Mouse (Mus musculus) midbrain, postnatal 0 days (tissue): ENCODE measurements around the gene Map2k6. TPM values are rescaled to one million over a fixed set of nuclear protein-coding genes. Genes with fewer than 3 reads are reported as not detected.
A peak's percentile ranks its signal among the peaks of the same experiment; 100 is the strongest.

Experiments
- ATAC-seq: fragments of 200-750 bp; cut with Nextera tagmentation; 2 replicates; pipeline ENCODE4 v1.8.0; 2017; ENCODE audit warnings: moderate number of reproducible peaks, mild to moderate bottlenecking, moderate TSS enrichment, moderate library complexity; ENCODE audit not compliant: low FRiP score
- DNase-seq: peaks from one replicate; pipeline ENCODE4 v3.0.0-alpha.2; 2015; ENCODE audit warnings: low spot score
- H3K27ac ChIP-seq: fragments of 300-500 bp; sonication (generic); 2 replicates; pipeline ENCODE4 v1.5.1; 2014; ENCODE audit warnings: low read depth, mild to moderate bottlenecking, low read length, mixed read lengths
- H3K27me3 ChIP-seq: fragments of 300-500 bp; sonication (generic); 2 replicates; pipeline ENCODE4 v1.6.1; 2014; ENCODE audit warnings: low read length, control low read depth, mixed read lengths; ENCODE audit not compliant: insufficient read depth
- H3K36me3 ChIP-seq: fragments of 300-500 bp; sonication (generic); 2 replicates; pipeline ENCODE4 v1.6.1; 2014; ENCODE audit warnings: low read length, control low read depth, mixed read lengths; ENCODE audit not compliant: insufficient read depth
- H3K4me1 ChIP-seq: fragments of 300-500 bp; sonication (generic); 2 replicates; pipeline ENCODE4 v1.6.1; 2014; ENCODE audit warnings: mild to moderate bottlenecking, control low read depth, antibody characterized with exemption, low read length, mixed read lengths; ENCODE audit not compliant: insufficient read depth
- H3K4me2 ChIP-seq: fragments of 300-500 bp; sonication (generic); 2 replicates; pipeline ENCODE4 v1.6.1; 2014; ENCODE audit warnings: low read depth, mild to moderate bottlenecking, low read length, mixed read lengths; ENCODE audit not compliant: poor library complexity, severe bottlenecking
- H3K4me3 ChIP-seq: fragments of 300-500 bp; sonication (generic); 2 replicates; pipeline ENCODE4 v1.5.1; 2014; ENCODE audit warnings: low read depth, mild to moderate bottlenecking, low read length, moderate library complexity
- H3K9ac ChIP-seq: fragments of 300-500 bp; sonication (generic); replicated peaks from 2 replicates; pipeline ENCODE4 v1.6.1; 2014; ENCODE audit warnings: mild to moderate bottlenecking, low read length, moderate library complexity, mixed read lengths; ENCODE audit not compliant: poor library complexity, severe bottlenecking
- H3K9me3 ChIP-seq: fragments of 300-500 bp; sonication (generic); 2 replicates; pipeline ENCODE4 v1.6.1; 2016; ENCODE audit warnings: low read length, control low read depth
- CTCF ChIP-seq: IDR thresholded peaks from 2 replicates; pipeline ENCODE4 v1.5.1; 2016; ENCODE audit warnings: antibody characterized with exemption, mild to moderate bottlenecking
- WGBS: fragments of 180-500 bp; shearing (Covaris S2); extraction: QIAGEN DNeasy Blood & Tissue Kit; methylation state at CpG from one replicate; pipeline ENCODE4 v1.1.7; 2014; 5-methylcytosine and 5-hydroxymethylcytosine counted together
- polyA plus RNA-seq: library from polyadenylated mRNA; unstranded; fragments of >200 nt; fragmentation: Nextera tagmentation; extraction: Ambion mirVana; gene quantifications from 2 replicates; pipeline ENCODE4 v1.2.1, GENCODE M21; 2015
- total RNA-seq: library from RNA; depleted of rRNA; stranded (reverse); fragments of >200 nt; gene quantifications from 2 replicates; pipeline ENCODE4 v1.2.3, GENCODE M21; 2014

Gene Map2k6
- total and polyA plus RNA-seq, 2 experiments from 2014 or later: 10.6 to 12.3 TPM

GRCm38 (mm10) chr11:110400283-110400682 lies 1.4 kb downstream of the Map2k6 start:
- peak overlapping the region; percentile 62 for H3K4me3 ChIP-seq
- TF ChIP-seq CTCF: no peak
- no peaks in the 10 kb centered on the region for H3K36me3 ChIP-seq
- H3K4me2 ChIP-seq: peak overlapping the region; percentile 62
- WGBS: 38% methylated on average over 1 of the region's 1 CpGs
- no peaks in the 10 kb centered on the region for H3K27me3 ChIP-seq
- no peaks in the 10 kb centered on the region for H3K9me3 ChIP-seq
- H3K27ac ChIP-seq: no peak overlapping the region
- DNase-seq (no peak), ATAC-seq (no peak)
- peaks cover 16% of the 10 kb centered on the region; the same call in 1 of the 2 replicates for H3K4me1 ChIP-seq
- no peak overlapping the region for H3K9ac ChIP-seq

GRCm38 (mm10) chr11:110402671-110403070 lies 3.7 kb downstream of the Map2k6 start:
- Histone ChIP-seq H3K4me3 (no peak overlapping the region), H3K4me1 (0 out of 2 replicates have a peak, but pooled peaks cover 7% of the 10 kb centered on the region), H3K27ac (no peak overlapping the region), H3K36me3 (no peaks in the 10 kb centered on the region), H3K27me3 (no peaks in the 10 kb centered on the region), H3K9ac (no peak overlapping the region), H3K4me2 (no peak overlapping the region), H3K9me3 (no peaks in the 10 kb centered on the region)
- TF ChIP-seq CTCF: no peak
- DNase-seq (no peak), ATAC-seq (no peak)
- WGBS: 24% methylated on average over 3 of the region's 3 CpGs

GRCm38 (mm10) chr11:110403602-110404001 lies 4.7 kb downstream of the Map2k6 start:
- DNase-seq (no peak), ATAC-seq (no peak)
- Histone ChIP-seq H3K9ac (no peak overlapping the region), H3K4me2 (no peak overlapping the region), H3K36me3 (no peaks in the 10 kb centered on the region), H3K4me1 (0 out of 2 replicates have a peak, but pooled peaks cover 7% of the 10 kb centered on the region), H3K4me3 (no peak overlapping the region), H3K27me3 (no peaks in the 10 kb centered on the region), H3K9me3 (no peaks in the 10 kb centered on the region), H3K27ac (no peak overlapping the region)
- no peak for TF ChIP-seq CTCF
- WGBS: 93% methylated on average over 2 of the region's 2 CpGs

- H3K27ac ChIP-seq: no peak overlapping the region
- no peaks in the 10 kb centered on the region for H3K9me3 ChIP-seq
- no peak overlapping the region for H3K9ac ChIP-seq
- 0 out of 2 replicates have a peak, but pooled peaks cover 4% of the 10 kb centered on the region for H3K4me1 ChIP-seq
- H3K36me3 ChIP-seq: no peaks in the 10 kb centered on the region
- no peak overlapping the region for H3K4me2 ChIP-seq
- no peak overlapping the region for H3K4me3 ChIP-seq
- DNase-seq (no peak), ATAC-seq (no peak)
- no peaks in the 10 kb centered on the region for H3K27me3 ChIP-seq
- no peak for TF ChIP-seq CTCF
- WGBS: 80% methylated on average over 9 of the region's 9 CpGs
Observed at GRCm38 (mm10) chr11:110405607-110406006, 6.7 kb downstream of the Map2k6 start.

GRCm38 (mm10) chr11:110409131-110409530 lies 10.2 kb downstream of the Map2k6 start:
- Histone ChIP-seq H3K9me3 (no peaks in the 10 kb centered on the region), H3K36me3 (no peaks in the 10 kb centered on the region), H3K4me3 (no peak overlapping the region), H3K9ac (no peak overlapping the region), H3K27ac (no peak overlapping the region), H3K4me1 (no peaks in the 10 kb centered on the region), H3K4me2 (no peak overlapping the region), H3K27me3 (no peaks in the 10 kb centered on the region)
- 87% methylated on average over 12 of the region's 12 CpGs for WGBS
- no peak for DNase-seq
- no peak for TF ChIP-seq CTCF
- ATAC-seq: no peak

- no peak overlapping the region for H3K9ac ChIP-seq
- H3K4me3 ChIP-seq: no peak overlapping the region
- H3K27ac ChIP-seq: no peak overlapping the region
- ATAC-seq (no peak), DNase-seq (no peak)
- H3K36me3 ChIP-seq: no peaks in the 10 kb centered on the region
- WGBS: 76% methylated on average over 9 of the region's 9 CpGs
- H3K9me3 ChIP-seq: no peaks in the 10 kb centered on the region
- H3K27me3 ChIP-seq: no peaks in the 10 kb centered on the region
- no peaks in the 10 kb centered on the region for H3K4me1 ChIP-seq
- TF ChIP-seq CTCF: peak; percentile 30; the same call in 1 of the 2 replicates
- no peak overlapping the region for H3K4me2 ChIP-seq
Observed at GRCm38 (mm10) chr11:110409776-110410175, 10.9 kb downstream of the Map2k6 start.
